Mouse (Mus musculus) spleen, adult 2 months (tissue): ENCODE results near the gene Nkrf. TPM values are rescaled to one million over a fixed set of nuclear protein-coding genes. Genes with fewer than 3 reads are reported as not detected.
A peak's percentile ranks its signal among the peaks of the same experiment; 100 is the strongest.

Experiments used
- DNase-seq, 2 experiments: peaks; one replicate each; pipeline versions ENCODE4 v3.0.0 to v3.0.0-alpha.2; 2012 to 2021; ENCODE audit warnings: low spot score in 2 of 2, low read depth in 1 of 2
- H3K27ac ChIP-seq: fragments of 200-500 bp; 2 replicates; pipeline ENCODE4 v1.5.1; 2012; ENCODE audit warnings: low read length, inconsistent platforms; ENCODE audit not compliant: insufficient read depth
- H3K27me3 ChIP-seq: fragments of 200-500 bp; 2 replicates; pipeline ENCODE4 v1.6.1; 2012; ENCODE audit warnings: mild to moderate bottlenecking, moderate library complexity, low read length, inconsistent platforms; ENCODE audit not compliant: control insufficient read depth, insufficient read depth
- H3K36me3 ChIP-seq: fragments of 200-500 bp; 2 replicates; pipeline ENCODE4 v1.6.1; 2012; ENCODE audit warnings: mild to moderate bottlenecking, low read length, inconsistent platforms; ENCODE audit not compliant: control insufficient read depth, insufficient read depth
- H3K4me1 ChIP-seq: fragments of 200-500 bp; 2 replicates; pipeline ENCODE4 v1.6.1; 2011; ENCODE audit warnings: inconsistent platforms; ENCODE audit not compliant: control insufficient read depth, insufficient read depth, insufficient read length
- H3K4me3 ChIP-seq: fragments of 200-500 bp; 2 replicates; pipeline ENCODE4 v1.5.1; 2011; ENCODE audit warnings: mild to moderate bottlenecking, inconsistent platforms; ENCODE audit not compliant: insufficient read depth, insufficient read length; ENCODE audit errors: extremely low read depth
- CTCF ChIP-seq: fragments of 200-500 bp; IDR thresholded peaks from 2 replicates; pipeline ENCODE4 v1.5.1; 2011; ENCODE audit warnings: mild to moderate bottlenecking, inconsistent platforms; ENCODE audit not compliant: insufficient read depth, insufficient read length, insufficient replicate concordance; ENCODE audit errors: extremely low read depth
- POLR2A ChIP-seq: fragments of 200-500 bp; IDR thresholded peaks from 2 replicates; pipeline ENCODE4 v1.6.1; 2011; ENCODE audit warnings: low read depth, low read length, inconsistent platforms
- WGBS: fragments of 180-500 bp; shearing (Covaris S2); methylation state at CpG from one replicate; pipeline ENCODE4 v1.1.7; 2018; 5-methylcytosine and 5-hydroxymethylcytosine counted together
- polyA plus RNA-seq: library from polyadenylated mRNA; depleted of rRNA; stranded (reverse); fragments of >200 nt; gene quantifications from 2 replicates; pipeline ENCODE4 v1.2.3, GENCODE M21; 2012; rRNA removed

The Nkrf gene
- 0.46 and 0.53 TPM in 2 replicates for polyA plus RNA-seq

- TF ChIP-seq POLR2A (no peak), CTCF (no peak)
- 35% methylated on average over 39 of the region's 47 CpGs for WGBS
- Histone ChIP-seq H3K27me3 (no peaks in the 10 kb centered on the region), H3K4me1 (no peaks in the 10 kb centered on the region; the same call in 1 of the 2 replicates), H3K36me3 (no peaks in the 10 kb centered on the region), H3K27ac (peak within 1 kb of the TSS; percentile 77), H3K4me3 (peak within 1 kb of the TSS; percentile 71)
- DNase-seq, result peak in 1 of 2 experiments; percentile 23
Observed at GRCm38 (mm10) chrX:36902321-36903114, at the start of gene Nkrf. Gene Nkrf (minus strand): TSS chrX:36902899.

- Histone ChIP-seq H3K36me3 (peaks cover 9% of the 10 kb centered on the region; the same call in 1 of the 2 replicates), H3K4me1 (no peaks in the 10 kb centered on the region), H3K27me3 (no peaks in the 10 kb centered on the region), H3K27ac (no peak overlapping the region), H3K4me3 (no peak overlapping the region)
- TF ChIP-seq CTCF (no peak), POLR2A (no peak)
- DNase-seq, result no peak
- 87% methylated on average over 3 of the region's 3 CpGs for WGBS
Observed at GRCm38 (mm10) chrX:36941106-36941505, 38.4 kb upstream of the Nkrf start.

- no peak for TF ChIP-seq CTCF
- no peak for TF ChIP-seq POLR2A
- H3K36me3 ChIP-seq, result peaks cover 9% of the 10 kb centered on the region; the same call in 1 of the 2 replicates
- H3K4me1 ChIP-seq, result no peaks in the 10 kb centered on the region
- no peak overlapping the region for H3K27ac ChIP-seq
- no peak overlapping the region for H3K4me3 ChIP-seq
- no peaks in the 10 kb centered on the region for H3K27me3 ChIP-seq
- no peak for DNase-seq
- 44% methylated on average over 4 of the region's 4 CpGs for whole genome bisulfite sequencing
Observed at GRCm38 (mm10) chrX:36939806-36940413, 37.2 kb upstream of the Nkrf start.

- H3K27ac ChIP-seq, result no peak overlapping the region
- TF ChIP-seq POLR2A (no peak), CTCF (no peak)
- WGBS, result 91% methylated on average over 7 of the region's 7 CpGs
- no peak overlapping the region for H3K4me3 ChIP-seq
- no peaks in the 10 kb centered on the region for H3K4me1 ChIP-seq
- peaks cover 3% of the 10 kb centered on the region; the same call in 1 of the 2 replicates for H3K36me3 ChIP-seq
- no peak for DNase-seq
- H3K27me3 ChIP-seq, result no peaks in the 10 kb centered on the region
Observed at GRCm38 (mm10) chrX:36935326-36935966, 32.7 kb upstream of the Nkrf start.

GRCm38 (mm10) chrX:36930574-36930973, 27.9 kb upstream of the Nkrf start:
- no peaks in the 10 kb centered on the region for H3K27me3 ChIP-seq
- peaks cover 3% of the 10 kb centered on the region; the same call in 1 of the 2 replicates for H3K36me3 ChIP-seq
- TF ChIP-seq POLR2A, result no peak
- TF ChIP-seq CTCF, result no peak
- no peak for DNase-seq
- H3K27ac ChIP-seq, result no peak overlapping the region
- H3K4me1 ChIP-seq, result no peaks in the 10 kb centered on the region
- H3K4me3 ChIP-seq, result no peak overlapping the region
- WGBS, result 81% methylated on average over 1 of the region's 1 CpGs

GRCm38 (mm10) chrX:36929694-36930093, 27.0 kb upstream of the Nkrf start:
- H3K36me3 ChIP-seq, result peaks cover 4% of the 10 kb centered on the region; the same call in 1 of the 2 replicates
- no peak overlapping the region for H3K27ac ChIP-seq
- WGBS, result 83% methylated on average over 4 of the region's 4 CpGs
- H3K4me1 ChIP-seq, result no peaks in the 10 kb centered on the region
- TF ChIP-seq CTCF (no peak), POLR2A (no peak)
- no peak for DNase-seq
- H3K27me3 ChIP-seq, result no peaks in the 10 kb centered on the region
- no peak overlapping the region for H3K4me3 ChIP-seq

- no peak overlapping the region for H3K4me3 ChIP-seq
- WGBS, result 86% methylated on average over 4 of the region's 4 CpGs
- no peaks in the 10 kb centered on the region for H3K4me1 ChIP-seq
- H3K27ac ChIP-seq, result no peak overlapping the region
- no peaks in the 10 kb centered on the region for H3K27me3 ChIP-seq
- DNase-seq, result no peak
- TF ChIP-seq POLR2A (no peak), CTCF (no peak)
- peaks cover 4% of the 10 kb centered on the region; the same call in 1 of the 2 replicates for H3K36me3 ChIP-seq
Observed at GRCm38 (mm10) chrX:36928791-36929190, 26.1 kb upstream of the Nkrf start.
